Mouse (Mus musculus): ENCODE measurements around the gene Tcf23. TPM values are rescaled to one million over a fixed set of nuclear protein-coding genes. Genes with fewer than 3 reads are reported as not detected.

Tcf23 gene
- total RNA-seq, 2 experiments from 2014 or later = 0.39 to 0.99 TPM

DNA sequence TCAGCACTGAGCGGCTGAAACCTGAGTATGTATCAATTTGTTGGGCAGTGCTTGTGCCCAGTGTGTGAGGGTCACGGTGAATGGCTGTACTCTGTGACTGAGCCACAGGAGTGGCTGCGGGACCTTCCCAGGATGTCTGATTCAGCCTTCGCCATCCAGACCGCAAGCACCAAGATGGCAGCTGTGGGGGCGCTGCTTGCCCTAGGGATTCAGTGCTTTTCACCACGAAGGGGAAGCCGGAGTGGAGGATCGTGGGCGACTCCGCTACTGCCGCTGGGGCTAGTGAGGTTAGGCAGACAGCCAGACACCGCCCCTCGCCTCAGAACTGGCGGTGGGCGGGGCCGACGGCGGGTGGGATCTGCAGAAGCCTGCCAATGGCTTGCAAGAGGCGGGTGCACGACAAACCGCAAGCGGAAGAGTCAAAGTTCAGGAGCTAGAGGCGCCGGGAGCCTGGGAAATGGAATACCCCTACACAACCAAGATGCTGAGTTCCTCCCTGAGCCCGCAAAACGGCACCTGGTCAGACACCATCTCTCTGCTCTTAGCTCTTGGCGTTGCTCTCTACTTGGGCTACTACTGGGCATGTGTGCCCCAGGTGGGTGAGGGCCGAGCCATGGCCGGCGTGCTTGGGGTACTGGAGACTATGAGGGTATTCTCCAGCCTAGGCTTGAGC is 18.7 kb upstream of the Tcf23 start:
- peak; percentile 95 for DNase-seq

DNA sequence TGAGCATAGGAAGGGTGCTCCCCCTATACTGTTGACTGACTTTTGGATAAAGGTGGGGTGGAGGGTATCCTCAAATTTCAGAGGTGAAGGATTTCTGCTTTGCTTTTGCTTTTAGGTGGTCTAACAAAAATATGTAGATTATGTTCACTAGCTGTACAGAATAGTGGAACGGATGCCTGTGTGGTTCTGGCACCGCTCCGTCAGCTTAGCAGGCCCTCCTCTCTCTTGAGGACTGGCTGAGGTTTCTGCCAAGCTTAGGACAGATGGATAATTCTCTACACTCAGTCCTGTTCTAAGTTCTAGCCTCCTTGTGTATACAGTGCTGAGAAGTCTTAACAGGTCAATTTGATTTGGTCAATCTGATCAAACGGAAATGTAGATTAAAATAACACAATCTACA is 18.0 kb upstream of the Tcf23 start:
- DNase-seq = peak; percentile 52

DNA sequence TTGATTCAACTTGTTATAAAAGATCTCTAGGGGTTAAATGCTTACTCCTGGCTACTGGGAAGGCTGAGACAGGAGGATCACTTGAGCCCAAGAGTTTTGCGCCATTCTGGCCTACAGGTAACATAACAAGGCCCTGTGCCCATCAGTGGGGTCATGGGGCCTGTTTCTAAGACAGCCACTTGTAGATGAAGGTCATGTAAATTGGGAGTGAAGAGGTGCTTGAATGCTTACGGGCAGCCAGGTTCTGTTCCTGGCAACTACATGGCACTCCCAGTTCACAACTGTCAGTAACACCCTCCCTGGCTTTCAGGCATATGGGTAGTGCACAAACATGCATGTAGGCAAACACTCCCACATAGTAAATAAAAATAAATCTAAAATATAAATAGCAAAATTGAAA is 17.5 kb upstream of the Tcf23 start:
- DNase-seq = no peak

DNA sequence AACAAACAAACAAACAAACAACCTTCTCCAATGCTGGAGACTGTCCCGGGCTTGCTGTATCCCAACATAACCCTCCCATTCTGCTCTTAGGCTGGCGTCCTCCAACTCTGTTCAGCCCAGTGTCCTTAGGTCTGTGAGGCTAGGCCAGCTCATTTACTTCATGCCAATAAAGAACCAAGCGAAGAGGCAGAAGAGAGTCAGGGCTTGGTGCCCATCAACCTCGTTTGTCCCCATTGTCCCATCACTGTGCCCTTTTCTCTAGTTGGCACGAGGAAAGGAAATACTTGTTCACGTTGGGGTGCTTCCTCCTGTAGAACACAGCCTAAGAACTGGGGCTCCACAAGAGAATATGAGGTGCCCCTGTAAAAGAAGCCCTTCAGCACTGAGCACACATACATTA is 16.8 kb upstream of the Tcf23 start:
- no peak for DNase-seq

DNA sequence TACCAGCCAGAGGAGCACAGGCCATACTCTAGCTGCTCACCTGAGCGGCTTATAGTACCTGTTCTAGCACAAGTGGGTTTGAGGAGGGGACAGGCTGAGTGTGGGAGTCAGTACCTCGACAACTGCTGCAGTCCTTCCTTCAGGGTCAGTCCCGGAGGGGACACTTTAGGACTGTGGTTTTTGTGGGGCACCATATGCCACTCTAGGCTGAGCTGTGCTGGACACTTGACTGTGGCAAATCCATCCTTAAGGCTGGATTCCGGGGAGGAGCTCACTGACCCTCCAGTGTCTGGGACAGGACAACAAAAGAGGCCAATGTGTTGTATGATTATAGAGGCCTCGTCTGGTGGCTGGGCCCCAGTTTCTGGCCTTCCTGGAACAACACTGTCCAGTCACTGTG is 15.9 kb upstream of the Tcf23 start:
- DNase-seq = no peak

DNA sequence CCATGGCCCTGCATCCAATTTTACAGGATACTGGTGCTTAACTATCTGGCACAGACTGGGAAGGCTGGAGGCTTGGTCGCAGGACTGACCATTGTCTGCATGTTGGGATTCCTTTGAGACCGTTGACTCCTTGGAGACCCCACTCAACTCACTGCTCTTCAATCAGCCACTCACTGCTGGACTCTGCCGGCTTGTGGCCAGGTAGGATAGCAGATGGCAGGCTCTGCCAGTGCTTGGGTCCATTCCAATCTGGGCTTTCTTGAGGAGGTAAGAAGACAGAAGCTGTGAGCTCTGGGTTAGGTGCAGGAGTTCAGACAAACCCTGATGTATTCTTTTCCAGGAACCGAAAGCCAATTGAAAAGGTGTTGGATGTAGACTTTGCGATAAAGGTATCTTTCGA is 14.4 kb upstream of the Tcf23 start:
- no peak for DNase-seq

DNA sequence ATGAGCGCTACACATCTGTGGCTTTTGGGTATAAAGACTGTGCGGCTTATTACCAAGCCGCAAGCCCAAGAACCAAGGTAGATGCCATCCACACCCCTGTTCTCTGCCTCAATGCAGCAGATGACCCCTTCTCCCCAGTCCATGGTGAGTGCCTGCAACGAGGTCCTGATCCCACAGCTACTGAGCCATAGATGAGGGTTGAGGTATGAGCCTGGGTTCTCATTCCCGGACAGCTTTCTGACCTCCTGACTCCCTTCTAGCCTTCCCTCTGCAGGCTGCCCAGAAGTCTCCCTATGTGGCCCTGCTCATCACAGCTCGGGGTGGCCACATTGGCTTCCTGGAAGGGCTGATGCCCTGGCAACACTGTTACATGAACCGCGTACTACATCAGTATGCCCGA is 13.9 kb upstream of the Tcf23 start:
- no peak for DNase-seq

DNA sequence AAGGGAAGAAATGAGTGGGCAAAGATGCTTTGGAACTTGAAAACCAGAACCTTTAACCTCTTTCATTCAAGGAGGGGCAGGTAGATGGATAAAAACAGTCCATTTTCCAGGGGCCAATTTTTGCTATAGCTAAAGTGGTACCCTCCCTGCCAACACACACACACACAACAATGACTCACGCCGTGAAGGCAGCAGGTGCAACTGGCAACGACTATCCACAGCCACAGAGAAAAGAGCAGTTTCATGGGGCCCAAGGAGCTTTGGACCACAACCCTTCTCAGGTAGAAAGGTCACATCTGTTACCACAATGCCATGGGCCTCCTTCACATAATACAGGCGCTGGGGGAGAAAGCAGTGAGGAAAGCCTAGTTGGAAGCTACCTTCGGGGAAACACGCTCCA is 12.7 kb upstream of the Tcf23 start:
- no peak for DNase-seq

DNA sequence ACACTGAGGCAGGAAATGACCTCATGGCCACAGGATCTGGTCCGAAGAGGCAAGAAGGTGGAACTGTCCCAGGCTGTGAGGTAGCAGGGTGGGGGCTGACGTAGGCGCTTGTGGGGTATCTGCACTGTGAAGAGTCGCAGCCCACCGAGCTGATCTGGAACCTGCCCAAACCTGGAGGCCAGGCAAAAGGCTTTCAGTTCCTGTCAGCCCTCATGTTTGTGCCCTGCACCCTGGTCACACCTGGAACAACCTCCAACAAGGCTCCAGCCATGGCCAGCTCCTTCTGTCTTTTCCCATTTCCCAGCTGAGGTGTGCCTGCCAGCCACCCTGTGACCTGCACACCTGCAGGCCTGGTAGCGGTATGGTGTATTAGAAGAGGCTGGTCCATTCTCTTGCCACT is 10.6 kb upstream of the Tcf23 start:
- DNase-seq = no peak

DNA sequence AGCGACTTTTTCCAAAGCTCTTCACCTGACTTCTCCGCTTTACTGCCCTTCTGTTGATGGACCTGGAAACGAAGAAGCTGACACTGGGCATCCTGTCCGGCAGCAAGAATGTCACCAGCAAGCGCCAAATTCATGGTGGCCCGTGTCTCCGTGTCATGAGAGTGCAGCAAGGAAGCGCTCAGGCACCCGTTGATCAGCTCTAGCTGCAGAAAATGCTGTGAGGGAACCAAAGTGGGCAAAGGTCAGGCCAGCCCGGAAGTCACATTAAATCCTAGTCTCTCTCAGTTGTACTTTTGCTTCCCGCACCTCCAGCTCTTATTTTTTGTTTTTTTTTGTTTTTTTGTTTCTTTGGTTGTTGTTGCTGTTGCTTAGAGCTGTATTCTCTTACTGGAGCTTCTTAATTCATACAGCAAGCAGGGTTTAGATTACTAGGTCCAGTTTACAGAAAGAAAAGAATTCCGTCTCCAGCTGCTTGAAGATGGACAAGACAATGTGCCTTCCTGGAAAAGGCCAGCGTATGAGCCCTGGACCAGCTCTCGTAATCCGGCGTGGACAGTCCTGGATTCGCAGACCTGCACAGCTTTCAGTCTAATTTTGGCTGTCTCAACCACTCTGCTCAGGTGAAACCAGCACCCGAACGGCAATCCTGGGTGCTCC is 9.1 kb upstream of the Tcf23 start:
- peak; percentile 35 for DNase-seq

DNA sequence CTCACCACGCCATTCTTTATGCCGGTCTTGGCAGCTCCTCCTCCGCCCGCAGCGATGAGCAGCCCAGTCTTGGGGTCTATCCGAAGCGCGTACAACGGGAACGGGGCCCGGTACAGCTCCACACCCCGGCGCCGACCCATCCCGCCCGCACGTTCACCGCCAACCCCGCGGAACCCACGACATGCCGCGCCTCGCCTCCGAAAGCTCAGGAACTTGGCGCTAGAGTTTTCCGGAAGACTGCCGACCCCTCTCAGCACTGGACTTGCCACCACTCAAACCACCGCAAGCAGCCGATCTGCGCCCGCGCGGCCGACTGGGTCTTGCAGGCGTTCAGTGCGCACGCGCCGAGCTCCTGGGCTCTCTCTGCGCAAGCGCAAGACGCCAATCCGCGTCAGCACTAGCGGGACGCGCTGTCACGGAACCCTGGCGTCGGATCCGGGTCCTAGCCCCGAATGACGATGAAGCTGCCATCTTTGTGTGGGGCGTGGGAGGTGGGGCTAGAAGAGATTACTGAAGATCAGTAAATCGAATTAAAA is 8.4 kb upstream of the Tcf23 start, which contains the start of gene Preb:
TSS of gene Preb (minus strand) at position 396 of the 536 bp plus-strand sequence.
- DNase-seq = peak; percentile 99

DNA sequence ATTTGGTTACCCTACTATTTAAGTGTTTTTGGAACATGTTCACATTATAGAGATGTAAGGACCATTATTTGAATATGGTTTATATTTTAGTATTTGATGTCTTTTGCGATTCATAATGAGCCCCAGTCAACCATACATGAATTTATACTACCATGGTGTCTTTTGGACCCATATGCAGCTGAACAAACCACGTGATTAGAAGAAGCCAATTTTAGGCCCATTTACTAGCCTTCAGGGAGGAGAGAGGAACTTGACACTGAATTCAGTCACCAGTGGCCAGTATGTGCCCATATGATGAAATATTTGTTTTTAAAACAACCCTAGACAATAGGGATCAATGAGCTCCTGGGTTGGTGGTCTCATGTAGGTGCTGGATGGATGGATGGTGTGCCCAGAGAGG is 7.6 kb upstream of the Tcf23 start:
- DNase-seq = no peak

DNA sequence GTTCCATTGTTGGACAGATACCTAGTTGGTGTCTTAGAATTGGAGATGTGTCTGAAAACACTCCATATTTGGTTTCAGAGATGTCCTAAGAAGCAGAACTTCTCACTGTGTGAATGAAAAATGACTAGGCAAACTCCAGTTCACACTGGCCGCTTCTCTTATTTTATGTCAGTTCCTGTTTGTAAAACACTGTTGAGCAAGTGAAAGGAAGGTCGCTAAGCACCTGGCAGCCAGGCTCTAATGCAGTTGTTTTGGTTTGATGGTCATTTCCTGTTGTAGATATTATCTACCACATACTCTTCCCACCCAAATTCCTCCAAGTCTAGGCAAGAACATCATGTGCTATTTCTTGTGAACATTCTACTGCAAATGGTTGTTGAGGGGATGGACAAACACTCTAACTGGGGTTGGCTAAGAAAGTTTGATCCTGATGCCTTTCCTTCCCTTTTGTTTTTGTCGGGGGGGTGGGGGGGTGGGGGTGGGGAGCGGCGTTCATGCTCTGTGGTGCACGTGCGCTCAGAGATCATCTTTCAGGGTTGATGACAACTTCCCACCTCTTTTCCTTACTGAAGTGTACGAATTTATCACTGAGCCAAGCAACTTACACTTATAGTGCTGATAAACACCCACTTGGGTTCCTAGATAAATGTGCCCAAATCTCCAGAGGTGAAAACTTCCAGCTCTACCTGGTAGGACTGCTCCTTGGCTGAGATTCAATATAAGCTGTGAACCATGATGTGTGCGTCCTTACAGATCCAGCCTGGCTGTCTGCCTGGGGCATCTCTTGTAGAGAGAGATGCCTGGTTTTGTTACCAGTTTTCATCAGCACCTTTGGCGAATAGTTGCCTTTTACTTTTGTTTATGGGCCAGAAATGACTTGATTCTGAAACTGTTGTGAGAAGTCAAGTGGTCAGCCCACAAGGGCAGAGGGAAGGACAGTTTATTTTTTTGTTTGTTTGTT is 6.6 kb upstream of the Tcf23 start:
- DNase-seq = no peak

DNA sequence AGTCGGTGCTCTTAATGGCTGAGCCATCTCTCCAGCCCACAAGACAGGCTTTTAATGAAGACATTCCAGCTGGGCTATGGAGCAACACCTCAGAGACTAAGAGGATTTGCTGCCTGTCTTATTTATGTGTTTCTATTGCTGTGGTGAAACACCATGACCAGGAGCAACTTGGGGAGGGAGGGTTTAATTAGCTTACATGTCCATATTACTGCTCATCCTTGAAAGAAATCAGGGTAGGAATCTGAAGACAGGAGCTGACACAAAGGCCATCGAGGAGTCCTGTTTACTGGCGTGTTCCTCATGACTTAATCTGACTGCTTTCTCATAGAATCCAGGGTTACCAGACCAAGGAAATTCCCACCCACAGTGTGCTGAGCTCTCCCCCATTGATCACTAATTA is 4.5 kb upstream of the Tcf23 start:
- no peak for DNase-seq

DNA sequence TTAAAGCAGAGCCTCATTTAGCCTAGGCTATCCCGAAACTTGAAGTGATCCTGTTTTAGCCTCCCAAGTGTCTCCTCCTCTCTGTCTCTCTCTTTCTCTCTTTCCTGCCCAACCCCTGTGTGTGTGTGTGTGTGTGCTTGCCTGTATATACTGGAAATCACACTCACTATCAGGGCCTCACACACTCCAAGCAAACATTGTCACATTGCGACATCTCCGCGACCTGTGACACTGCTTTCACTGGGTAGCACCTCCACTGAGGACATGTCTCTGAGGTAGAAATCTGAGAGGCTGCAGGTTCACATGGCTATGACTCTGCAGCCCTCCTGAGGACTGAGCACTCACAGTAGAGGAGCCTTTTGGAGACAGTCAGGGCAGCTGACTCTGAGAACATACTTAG is 2.3 kb upstream of the Tcf23 start:
- no peak for DNase-seq

DNA sequence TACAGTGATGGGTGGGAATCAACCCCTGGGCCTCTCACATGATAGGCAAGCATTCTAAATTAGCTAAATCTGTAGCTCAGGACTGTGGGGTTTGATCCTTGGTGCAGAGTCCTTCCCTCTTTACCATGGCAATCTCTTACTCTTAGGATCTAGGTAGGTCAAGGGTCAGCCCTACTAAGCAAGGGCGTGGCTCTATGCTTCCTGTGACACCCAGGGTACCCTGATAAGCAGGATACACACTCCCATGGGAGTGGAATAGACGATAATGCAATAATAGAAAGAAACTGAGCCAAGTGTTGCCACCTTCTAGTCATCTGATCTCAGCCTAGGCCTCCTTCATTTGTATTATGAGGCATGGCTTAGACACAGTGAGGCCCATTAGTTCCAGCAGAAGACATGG is 978 bp downstream of the Tcf23 start:
- DNase-seq = no peak

DNA sequence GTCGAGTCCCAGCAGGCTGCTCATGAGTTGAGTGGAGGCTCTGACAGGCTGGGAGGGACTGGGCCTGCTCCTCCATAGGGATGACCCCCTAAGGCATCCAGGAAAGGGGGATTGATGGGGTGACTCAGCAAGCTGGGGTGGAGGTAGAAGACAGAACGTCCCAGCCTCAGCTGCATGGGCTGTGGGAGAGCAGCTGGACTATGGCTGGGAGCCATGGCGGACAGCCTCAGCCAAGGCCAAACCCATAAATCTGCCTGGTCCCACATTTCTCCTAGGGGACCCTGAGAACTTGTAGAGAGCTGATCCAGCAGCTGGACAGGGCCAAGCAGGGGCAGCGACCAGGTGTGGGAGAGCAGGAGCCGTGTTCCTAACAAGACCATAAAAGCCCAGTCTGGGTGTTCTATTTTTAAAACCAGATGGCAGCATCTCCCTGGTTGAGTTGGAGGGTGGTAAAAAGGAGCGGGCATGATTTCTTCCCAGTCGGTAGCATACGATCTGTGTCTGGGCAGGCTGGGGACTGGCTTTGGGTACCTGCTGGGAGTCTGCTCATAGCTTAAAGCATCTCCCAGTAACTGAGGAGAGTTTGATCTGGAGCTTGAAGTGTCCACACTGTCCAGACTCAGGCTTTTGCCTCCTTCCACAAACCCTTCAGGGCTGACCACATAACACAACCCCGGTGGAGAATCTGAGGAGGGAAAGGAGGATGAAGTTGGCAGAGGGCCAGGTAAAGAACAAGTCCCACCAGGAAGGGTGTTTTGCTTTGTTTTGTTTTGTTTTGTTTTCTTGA is 6.6 kb downstream of the Tcf23 start:
- peak; percentile 74 for DNase-seq

DNA sequence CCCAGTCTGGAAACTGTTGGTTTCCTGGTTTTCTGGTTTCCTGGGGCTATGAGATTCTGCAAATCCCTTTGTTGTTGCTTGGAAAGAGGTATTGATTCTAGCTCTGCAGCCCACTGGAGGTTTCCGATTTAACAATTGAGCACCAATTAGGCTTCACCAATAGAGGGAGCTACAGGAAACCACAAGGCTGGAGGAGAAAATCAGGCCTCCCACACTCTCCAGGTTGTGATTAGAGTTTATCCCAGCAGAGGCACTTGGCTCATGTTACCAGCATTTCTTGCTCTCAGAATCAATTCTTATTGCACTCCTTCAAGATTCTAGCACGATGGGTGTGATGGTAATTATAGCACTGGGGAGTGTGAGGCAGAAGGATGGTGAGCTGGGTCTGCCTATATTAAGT is 13.9 kb downstream of the Tcf23 start:
- no peak for DNase-seq

DNA sequence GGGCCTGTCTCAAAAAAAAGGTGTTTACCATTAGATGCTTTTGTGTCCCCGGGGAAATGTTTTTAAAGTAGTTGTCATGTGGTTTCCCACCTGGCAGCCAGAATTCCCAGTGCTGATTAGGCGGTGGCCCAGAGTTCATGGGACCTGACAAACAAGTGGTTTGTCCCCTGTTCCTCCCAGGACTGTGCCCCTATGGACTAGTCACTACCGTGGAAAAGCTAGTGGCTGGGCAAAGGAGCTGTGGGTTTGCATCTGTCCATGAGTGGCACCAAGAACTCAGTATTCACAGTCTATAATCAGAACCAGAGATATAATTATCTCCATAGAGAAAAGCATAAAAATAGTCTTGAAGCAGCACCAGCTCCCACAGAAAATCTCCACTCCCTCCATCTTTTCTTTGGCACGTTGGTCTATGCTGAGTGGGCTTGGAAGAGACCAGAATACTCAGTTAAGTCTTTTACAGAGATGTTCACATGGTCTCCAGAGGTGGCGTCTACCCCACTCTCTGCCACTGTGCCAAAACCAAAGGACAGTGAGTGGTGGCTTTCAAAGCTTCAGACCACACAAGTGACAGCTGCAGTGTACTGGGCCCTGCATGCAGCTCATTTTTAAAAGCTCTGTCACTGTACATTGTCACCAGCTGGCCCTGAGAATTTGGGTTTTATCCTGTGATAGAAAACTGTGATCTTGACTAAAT is 24.7 kb downstream of the Tcf23 start:
- DNase-seq = no peak

DNA sequence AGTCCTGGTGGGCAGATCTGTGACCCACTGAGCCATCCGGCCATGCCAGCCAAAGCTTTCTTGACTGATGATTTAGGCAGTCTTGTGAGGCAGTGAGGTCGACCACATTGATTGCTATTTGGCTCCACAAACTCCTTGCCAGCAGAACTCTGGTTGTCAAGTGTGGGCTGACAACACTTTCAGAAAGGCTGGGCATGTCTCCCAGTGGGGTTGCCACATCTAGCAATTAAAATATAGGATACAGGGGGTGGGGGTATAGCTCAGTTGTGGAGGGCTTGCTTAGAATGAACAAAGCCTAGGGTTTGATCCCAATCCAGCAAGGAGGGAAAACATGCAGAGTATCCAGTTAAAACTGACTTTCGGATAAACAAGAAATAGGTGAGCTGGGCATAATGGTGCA is 25.6 kb downstream of the Tcf23 start:
- DNase-seq = no peak

DNA sequence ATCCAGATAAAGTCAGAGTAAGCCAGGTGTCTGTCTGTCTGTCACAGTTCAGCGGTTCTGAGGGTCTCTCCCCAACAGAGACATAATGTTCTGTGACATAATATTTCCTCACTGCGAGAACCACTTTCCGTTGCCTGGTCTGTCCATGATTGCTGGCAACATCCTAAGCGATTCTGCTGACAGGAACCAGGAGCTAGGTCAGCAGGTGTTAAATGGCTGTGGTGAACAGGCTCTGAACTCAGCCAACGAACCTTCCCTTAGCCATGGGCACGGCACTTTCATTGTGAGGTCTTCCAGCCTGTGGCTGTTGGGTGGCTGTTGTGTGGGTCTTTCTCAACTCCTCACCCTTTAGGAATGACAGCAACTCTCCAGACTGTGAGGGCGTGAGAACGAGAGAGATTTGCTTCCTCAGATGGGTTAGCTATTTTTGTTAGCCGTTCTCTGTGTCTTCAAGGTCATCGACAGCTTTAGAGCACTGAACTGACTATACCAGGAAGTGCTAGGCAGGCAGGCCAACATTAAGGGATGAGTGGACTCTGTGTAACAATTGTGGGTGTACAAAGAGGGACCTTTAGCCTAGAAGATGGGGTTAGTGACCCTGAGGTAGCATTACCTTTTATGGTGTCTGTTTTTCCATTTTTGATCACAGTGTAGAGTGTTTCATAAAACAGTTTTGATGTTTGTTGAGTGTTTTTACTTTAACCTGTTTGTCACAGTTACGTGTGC is 26.6 kb downstream of the Tcf23 start:
- DNase-seq = no peak
